Mouse (Mus musculus) CD8-positive naive resting alpha-beta T cell, adult 2 months (primary cell): ENCODE measurements around the gene Pcbd2.
"Not testable (repeated sequence)": the region's sequence is repeated elsewhere in the genome, so short reads cannot be mapped to it uniquely, and the experiment has no call there.

Experiments
- DNase-seq, 2 experiments: peaks; one replicate each; pipeline ENCODE4 v3.0.0; 2022; ENCODE audit warnings: low read depth in 2 of 2, low spot score in 2 of 2

The Pcbd2 gene

GRCm38 (mm10) chr13:55727120-55727838 is at the start of gene Pcbd2:
Pcbd2 (plus strand) TSS chr13:55727368.
- DNase-seq: peak; percentile 75 to 76

GRCm38 (mm10) chr13:55682201-55682600 is 45.0 kb upstream of the Pcbd2 start:
- no peak for DNase-seq

GRCm38 (mm10) chr13:55683581-55683980 is 43.6 kb upstream of the Pcbd2 start:
- DNase-seq: no peak

- DNase-seq: no peak
These were observed 41.0 kb upstream of the Pcbd2 start for GRCm38 (mm10) chr13:55686107-55686633.

- DNase-seq: no peak
These were observed 39.1 kb upstream of the Pcbd2 start for GRCm38 (mm10) chr13:55687927-55688602.

GRCm38 (mm10) chr13:55692535-55693242 is 34.5 kb upstream of the Pcbd2 start, which contains the start of gene B230219D22Rik:
B230219D22Rik (plus strand) TSS chr13:55693124.
- DNase-seq: peak; percentile 83 to 86

GRCm38 (mm10) chr13:55693243-55693721 is 33.9 kb upstream of the Pcbd2 start:
- DNase-seq: no peak

GRCm38 (mm10) chr13:55694110-55694509 is 33.1 kb upstream of the Pcbd2 start:
- DNase-seq: peak in 1 of 2 experiments; percentile 7

GRCm38 (mm10) chr13:55695989-55696388 is 31.2 kb upstream of the Pcbd2 start:
- not testable (repeated sequence) for DNase-seq

GRCm38 (mm10) chr13:55704301-55704700 is 22.9 kb upstream of the Pcbd2 start:
- DNase-seq: no peak

GRCm38 (mm10) chr13:55712846-55713245 is 14.3 kb upstream of the Pcbd2 start:
- DNase-seq: no peak

GRCm38 (mm10) chr13:55714501-55715166 is 12.5 kb upstream of the Pcbd2 start, which contains the start of gene Txndc15:
Txndc15 (plus strand) TSS chr13:55714650.
- peak; percentile 54 to 59 for DNase-seq

- no peak for DNase-seq
These were observed 12.0 kb upstream of the Pcbd2 start for GRCm38 (mm10) chr13:55715167-55715512.

GRCm38 (mm10) chr13:55715908-55716510 is 11.2 kb upstream of the Pcbd2 start:
- DNase-seq: peak; percentile 12 to 23

GRCm38 (mm10) chr13:55721516-55721915 is 5.7 kb upstream of the Pcbd2 start:
- no peak for DNase-seq

- no peak for DNase-seq
These were observed 5.2 kb upstream of the Pcbd2 start for GRCm38 (mm10) chr13:55721995-55722394.

- DNase-seq: peak in 1 of 2 experiments; percentile 21
These were observed 509 bp upstream of the Pcbd2 start for GRCm38 (mm10) chr13:55726598-55727119.

- peak; percentile 71 to 80 for DNase-seq
These were observed 671 bp downstream of the Pcbd2 start for GRCm38 (mm10) chr13:55727839-55728238.

- no peak for DNase-seq
These were observed 3.5 kb downstream of the Pcbd2 start for GRCm38 (mm10) chr13:55730716-55731115.

- no peak for DNase-seq
These were observed 5.0 kb downstream of the Pcbd2 start for GRCm38 (mm10) chr13:55732121-55732520.
